Mouse (Mus musculus): ENCODE measurements at regions not wholly inside any gene's neighbourhood (a gene's known extent, or its start where the extent isn't known, plus 50 kb on each side); places are given as distances from the start of the nearest gene placed in this dataset.
A peak's percentile ranks its signal among the peaks of the same experiment; 100 is the strongest.

GRCm38 (mm10) chr5:54741440-54741839 is 743.1 kb downstream of the Stim2 start:
- DNase-seq (ENCODE audit: low read depth, low spot score) = no peak

GRCm38 (mm10) chr5:54746973-54747372 is 748.7 kb downstream of the Stim2 start:
- no peak for DNase-seq (ENCODE audit: low read depth, low spot score)

- DNase-seq (ENCODE audit: low read depth, low spot score) = no peak
Observed at GRCm38 (mm10) chr5:54753372-54753771, 755.1 kb downstream of the Stim2 start.

- DNase-seq (ENCODE audit: low read depth, low spot score) = no peak
Observed at GRCm38 (mm10) chr5:54759657-54760056, 761.4 kb downstream of the Stim2 start.

- DNase-seq (ENCODE audit: low read depth, low spot score) = no peak
Observed at GRCm38 (mm10) chr5:54763019-54763418, 764.7 kb downstream of the Stim2 start.

GRCm38 (mm10) chr5:54796953-54797450 is 798.7 kb downstream of the Stim2 start:
- peak; percentile 56 for DNase-seq (ENCODE audit: low read depth, low spot score)

GRCm38 (mm10) chr5:54827076-54827475 is 828.8 kb downstream of the Stim2 start:
- peak; percentile 3 for DNase-seq (ENCODE audit: low read depth, low spot score)
